Mouse (Mus musculus): ENCODE results near the gene Nfatc2. TPM values are rescaled to one million over a fixed set of nuclear protein-coding genes. Genes with fewer than 3 reads are reported as not detected.

The Nfatc2 gene
- total and polyA plus RNA-seq, 3 experiments, result not detected

- no peaks in the 10 kb centered on the region for H3K27me3 ChIP-seq (ENCODE audit: control insufficient read depth in 1 of 2, insufficient read depth in 2 of 2, low read length in 2 of 2)
- no peaks in the 10 kb centered on the region for H3K36me3 ChIP-seq (ENCODE audit: control insufficient read depth in 1 of 2, insufficient read depth in 2 of 2, low read length in 2 of 2)
- TF ChIP-seq SIN3A (IDR thresholded peaks at IDR 0.05; ENCODE audit: low read length) (no peak), CTCF (IDR thresholded peaks at IDR 0.05 in 2 of 3, conservative IDR thresholded peaks at IDR 0.05 in 1 of 3; ENCODE audit: control insufficient read depth in 1 of 3, insufficient read depth in 1 of 3, low read depth in 2 of 3, low read length in 3 of 3, poor library complexity in 1 of 3, severe bottlenecking in 1 of 3) (peak; percentile 30 to 49 (median 35))
- no peaks in the 10 kb centered on the region for H3K79me2 ChIP-seq (ENCODE audit: control insufficient read depth, insufficient read depth, low read length, poor library complexity)
- no peaks in the 10 kb centered on the region for H3K4me1 ChIP-seq (ENCODE audit: control insufficient read depth in 1 of 2, insufficient read depth in 2 of 2, low read length in 2 of 2)
- H3K9me3 ChIP-seq (replicated peaks; ENCODE audit: insufficient read depth, low read length), result no peaks in the 10 kb centered on the region
- H3K4me3 ChIP-seq (ENCODE audit: control insufficient read depth in 1 of 2, insufficient read depth in 1 of 2, low read depth in 2 of 2, low read length in 2 of 2), result no peak overlapping the region
- peak; percentile 12 for DNase-seq (ENCODE audit: low read depth, low spot score)
- no peak overlapping the region for H3K27ac ChIP-seq (ENCODE audit: control insufficient read depth, low read depth, low read length)
- no peak overlapping the region for H3K9ac ChIP-seq (ENCODE audit: control insufficient read depth, low read depth, low read length, poor library complexity, severe bottlenecking)
These were observed 150.5 kb downstream of the Nfatc2 start for GRCm38 (mm10) chr2:168450977-168451376.

DNA sequence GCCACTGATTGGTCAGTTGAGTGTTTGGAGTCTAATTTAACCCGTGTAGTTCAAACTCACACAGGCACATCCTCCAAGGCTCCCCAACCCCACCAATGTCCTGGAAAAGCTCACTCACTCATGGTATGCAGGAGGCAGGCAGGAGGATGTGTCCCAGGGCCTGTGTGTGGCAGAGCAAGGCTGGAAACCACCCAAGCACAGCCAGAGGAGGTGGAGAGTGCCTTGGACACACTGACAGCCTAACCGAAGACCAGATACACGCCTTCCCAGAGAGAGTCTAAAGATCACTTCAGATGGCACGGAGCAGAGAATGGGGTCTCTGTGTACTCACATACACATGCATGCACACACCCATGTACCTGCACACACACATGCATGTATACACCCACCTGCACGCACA, 153.4 kb downstream of the Nfatc2 start:
- H3K36me3 ChIP-seq (ENCODE audit: control insufficient read depth in 1 of 2, insufficient read depth in 2 of 2, low read length in 2 of 2), result no peaks in the 10 kb centered on the region
- TF ChIP-seq ZNF384 (IDR thresholded peaks at IDR 0.05; ENCODE audit: low read depth, low read length), result no peak
- TF ChIP-seq POLR2A (IDR thresholded peaks at IDR 0.05; ENCODE audit: control insufficient read depth in 1 of 2, insufficient read depth in 1 of 2, low read depth in 1 of 2, low read length in 2 of 2, poor library complexity in 1 of 2), result no peak
- TF ChIP-seq CTCF (IDR thresholded peaks at IDR 0.05 in 2 of 3, conservative IDR thresholded peaks at IDR 0.05 in 1 of 3; ENCODE audit: control insufficient read depth in 1 of 3, insufficient read depth in 1 of 3, low read depth in 2 of 3, low read length in 3 of 3, poor library complexity in 1 of 3, severe bottlenecking in 1 of 3), result no peak
- TF ChIP-seq GABPA (IDR thresholded peaks at IDR 0.05; ENCODE audit: low read depth, low read length), result no peak
- no peak for TF ChIP-seq JUND (IDR thresholded peaks at IDR 0.05; ENCODE audit: low read depth, low read length)
- no peak for TF ChIP-seq RAD21 (IDR thresholded peaks at IDR 0.05; ENCODE audit: low read depth, low read length)
- no peak for TF ChIP-seq ZC3H11A (IDR thresholded peaks at IDR 0.05; ENCODE audit: low read depth, low read length)
- TF ChIP-seq BHLHE40 (IDR thresholded peaks at IDR 0.05; ENCODE audit: borderline replicate concordance, low read depth, low read length), result no peak
- no peak for TF ChIP-seq TBP (IDR thresholded peaks at IDR 0.05; ENCODE audit: low read depth, low read length)
- TF ChIP-seq UBTF (IDR thresholded peaks at IDR 0.05; ENCODE audit: borderline replicate concordance, insufficient read depth, low read depth, low read length), result no peak
- TF ChIP-seq EP300 (IDR thresholded peaks at IDR 0.05; ENCODE audit: low read depth in 1 of 2, low read length in 2 of 2), result no peak
- TF ChIP-seq ZKSCAN1 (IDR thresholded peaks at IDR 0.05; ENCODE audit: low read depth, low read length), result no peak
- no peak for TF ChIP-seq MYB (IDR thresholded peaks at IDR 0.05; ENCODE audit: low read depth, low read length)
- no peak for TF ChIP-seq USF2 (IDR thresholded peaks at IDR 0.05; ENCODE audit: borderline replicate concordance in 1 of 2, insufficient read depth in 1 of 2, low read depth in 1 of 2, low read length in 2 of 2)
- H3K27ac ChIP-seq (ENCODE audit: control insufficient read depth, low read depth, low read length), result no peak overlapping the region
- H3K79me2 ChIP-seq (ENCODE audit: control insufficient read depth, insufficient read depth, low read length, poor library complexity), result no peaks in the 10 kb centered on the region
- H3K4me1 ChIP-seq (ENCODE audit: control insufficient read depth in 1 of 2, insufficient read depth in 2 of 2, low read length in 2 of 2), result no peaks in the 10 kb centered on the region
- no peak for DNase-seq (ENCODE audit: low read depth, low spot score)
- H3K9ac ChIP-seq (ENCODE audit: control insufficient read depth, low read depth, low read length, poor library complexity, severe bottlenecking), result no peak overlapping the region
- no peaks in the 10 kb centered on the region for H3K27me3 ChIP-seq (ENCODE audit: control insufficient read depth in 1 of 2, insufficient read depth in 2 of 2, low read length in 2 of 2)
- H3K4me3 ChIP-seq (ENCODE audit: control insufficient read depth in 1 of 2, insufficient read depth in 1 of 2, low read depth in 2 of 2, low read length in 2 of 2), result no peak overlapping the region
- no peaks in the 10 kb centered on the region for H3K9me3 ChIP-seq (replicated peaks; ENCODE audit: insufficient read depth, low read length)

Data from MEL (cell line).